Mouse (Mus musculus): Measurements from ENCODE around the gene Gkn2. TPM values are rescaled to one million over a fixed set of nuclear protein-coding genes. Genes with fewer than 3 reads are reported as not detected.

Gene Gkn2
- total and polyA plus RNA-seq, 3 experiments, result not detected

- Histone ChIP-seq H3K79me2 (ENCODE audit: control insufficient read depth, insufficient read depth, low read length, poor library complexity) (no peaks in the 10 kb centered on the region), H3K4me1 (ENCODE audit: control insufficient read depth in 1 of 2, insufficient read depth in 2 of 2, low read length in 2 of 2) (peaks cover 0 to 10% of the 10 kb centered on the region in 2 experiments; a peak in 2 of 4 replicates), H3K9me3 (replicated peaks; ENCODE audit: insufficient read depth, low read length) (no peaks in the 10 kb centered on the region), H3K36me3 (ENCODE audit: control insufficient read depth in 1 of 2, insufficient read depth in 2 of 2, low read length in 2 of 2) (peaks cover 0 to 4% of the 10 kb centered on the region in 2 experiments; a peak in 1 of 4 replicates), H3K27me3 (ENCODE audit: control insufficient read depth in 1 of 2, insufficient read depth in 2 of 2, low read length in 2 of 2) (peaks cover 0 to 4% of the 10 kb centered on the region in 2 experiments), H3K9ac (ENCODE audit: control insufficient read depth, low read depth, low read length, poor library complexity, severe bottlenecking) (no peak overlapping the region), H3K27ac (ENCODE audit: control insufficient read depth, low read depth, low read length) (no peak overlapping the region), H3K4me3 (ENCODE audit: control insufficient read depth in 1 of 2, insufficient read depth in 1 of 2, low read depth in 2 of 2, low read length in 2 of 2) (no peak overlapping the region)
- no peak for DNase-seq (ENCODE audit: low read depth, low spot score)
- TF ChIP-seq ZNF384 (IDR thresholded peaks at IDR 0.05; ENCODE audit: low read depth, low read length), result no peak
- TF ChIP-seq RAD21 (IDR thresholded peaks at IDR 0.05; ENCODE audit: low read depth, low read length), result no peak
- TF ChIP-seq MXI1 (IDR thresholded peaks at IDR 0.05; ENCODE audit: low read depth, low read length), result no peak
- TF ChIP-seq RCOR1 (IDR thresholded peaks at IDR 0.05; ENCODE audit: low read depth, low read length), result no peak
- no peak for TF ChIP-seq MAX (IDR thresholded peaks at IDR 0.05; ENCODE audit: low read length)
- no peak for TF ChIP-seq USF1 (IDR thresholded peaks at IDR 0.05; ENCODE audit: low read depth, low read length)
- no peak for TF ChIP-seq UBTF (IDR thresholded peaks at IDR 0.05; ENCODE audit: borderline replicate concordance, insufficient read depth, low read depth, low read length)
- TF ChIP-seq HCFC1 (IDR thresholded peaks at IDR 0.05; ENCODE audit: low read depth, low read length), result no peak
- no peak for TF ChIP-seq ZC3H11A (IDR thresholded peaks at IDR 0.05; ENCODE audit: low read depth, low read length)
- TF ChIP-seq TBP (IDR thresholded peaks at IDR 0.05; ENCODE audit: low read depth, low read length), result no peak
- TF ChIP-seq NELFE (IDR thresholded peaks at IDR 0.05; ENCODE audit: low read depth, low read length), result no peak
- no peak for TF ChIP-seq TAL1 (IDR thresholded peaks at IDR 0.05; ENCODE audit: low read length)
These were observed 21.6 kb downstream of the Gkn2 start for GRCm38 (mm10) chr6:87394783-87395182.

GRCm38 (mm10) chr6:87399137-87399536, 26.0 kb downstream of the Gkn2 start:
- Histone ChIP-seq H3K79me2 (ENCODE audit: control insufficient read depth, insufficient read depth, low read length, poor library complexity) (no peaks in the 10 kb centered on the region), H3K27me3 (ENCODE audit: control insufficient read depth in 1 of 2, insufficient read depth in 2 of 2, low read length in 2 of 2) (no peaks in the 10 kb centered on the region; a peak in 2 of 4 replicates), H3K9me3 (replicated peaks; ENCODE audit: insufficient read depth, low read length) (no peaks in the 10 kb centered on the region), H3K4me3 (ENCODE audit: control insufficient read depth in 1 of 2, insufficient read depth in 1 of 2, low read depth in 2 of 2, low read length in 2 of 2) (peak overlapping the region; percentile 14 to 36), H3K27ac (ENCODE audit: control insufficient read depth, low read depth, low read length) (no peak overlapping the region), H3K4me1 (ENCODE audit: control insufficient read depth in 1 of 2, insufficient read depth in 2 of 2, low read length in 2 of 2) (peaks cover 0 to 16% of the 10 kb centered on the region in 2 experiments; a peak in 2 of 4 replicates), H3K36me3 (ENCODE audit: control insufficient read depth in 1 of 2, insufficient read depth in 2 of 2, low read length in 2 of 2) (peaks cover 0 to 4% of the 10 kb centered on the region in 2 experiments; a peak in 1 of 4 replicates), H3K9ac (ENCODE audit: control insufficient read depth, low read depth, low read length, poor library complexity, severe bottlenecking) (peak overlapping the region; percentile 11; the same call in 1 of the 2 replicates)
- DNase-seq (ENCODE audit: low read depth, low spot score), result peak; percentile 86
- TF ChIP-seq RAD21 (IDR thresholded peaks at IDR 0.05; ENCODE audit: low read depth, low read length) (peak; percentile 78), BHLHE40 (IDR thresholded peaks at IDR 0.05; ENCODE audit: borderline replicate concordance, low read depth, low read length) (no peak), MAFK (IDR thresholded peaks at IDR 0.05; ENCODE audit: borderline replicate concordance, low read depth, low read length) (no peak), POLR2AphosphoS5 (IDR thresholded peaks at IDR 0.05; ENCODE audit: borderline replicate concordance, low read depth, low read length) (no peak), NELFE (IDR thresholded peaks at IDR 0.05; ENCODE audit: low read depth, low read length) (no peak), TBP (IDR thresholded peaks at IDR 0.05; ENCODE audit: low read depth, low read length) (peak; percentile 52; the same call in 1 of the 2 replicates), SIN3A (IDR thresholded peaks at IDR 0.05; ENCODE audit: low read length) (0 out of 2 replicates have a peak, but pooled peaks have one; percentile 10), CTCF (IDR thresholded peaks at IDR 0.05 in 2 of 3, conservative IDR thresholded peaks at IDR 0.05 in 1 of 3; ENCODE audit: control insufficient read depth in 1 of 3, insufficient read depth in 1 of 3, low read depth in 2 of 3, low read length in 3 of 3, poor library complexity in 1 of 3, severe bottlenecking in 1 of 3) (peak; percentile 95 to 98 (median 97)), SMC3 (IDR thresholded peaks at IDR 0.05; ENCODE audit: low read depth, low read length) (peak; percentile 100), ZC3H11A (IDR thresholded peaks at IDR 0.05; ENCODE audit: low read depth, low read length) (peak; percentile 86)

All from MEL (cell line).